Mouse (Mus musculus): ENCODE results near the gene Fam25c. TPM values are rescaled to one million over a fixed set of nuclear protein-coding genes. Genes with fewer than 3 reads are reported as not detected.
"Not testable (repeated sequence)": the region's sequence is repeated elsewhere in the genome, so short reads cannot be mapped to it uniquely, and the experiment has no call there.

Gene Fam25c
- total RNA-seq, 4 experiments from 2014 or later: not detected

GRCm38 (mm10) chr14:34327618-34328017, 27.6 kb downstream of the Fam25c start:
- no peak for DNase-seq (ENCODE audit: low spot score)

DNA sequence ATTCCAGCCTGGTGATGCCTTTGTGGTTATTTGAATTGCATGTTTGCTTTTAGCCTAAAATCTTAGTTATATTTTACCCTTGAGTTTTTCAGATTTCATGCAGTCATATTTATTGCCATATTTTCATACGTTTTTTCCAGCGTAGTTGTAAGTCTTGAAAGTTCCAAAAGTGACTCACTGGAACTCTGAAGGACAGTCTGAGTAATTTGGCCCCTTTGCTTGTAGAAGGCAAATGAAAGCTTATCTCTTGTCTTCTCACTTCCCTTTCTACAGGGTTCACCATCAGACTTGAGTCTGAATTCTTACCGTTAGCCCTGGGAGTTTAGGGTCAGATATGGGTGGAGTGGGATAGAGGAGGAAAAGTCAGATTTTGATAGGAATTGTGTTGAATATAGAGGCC, 28.6 kb downstream of the Fam25c start:
- no peak for DNase-seq (ENCODE audit: low spot score)

GRCm38 (mm10) chr14:34323576-34324085, 31.6 kb downstream of the Fam25c start:
- no peak for DNase-seq (ENCODE audit: low spot score)

DNA sequence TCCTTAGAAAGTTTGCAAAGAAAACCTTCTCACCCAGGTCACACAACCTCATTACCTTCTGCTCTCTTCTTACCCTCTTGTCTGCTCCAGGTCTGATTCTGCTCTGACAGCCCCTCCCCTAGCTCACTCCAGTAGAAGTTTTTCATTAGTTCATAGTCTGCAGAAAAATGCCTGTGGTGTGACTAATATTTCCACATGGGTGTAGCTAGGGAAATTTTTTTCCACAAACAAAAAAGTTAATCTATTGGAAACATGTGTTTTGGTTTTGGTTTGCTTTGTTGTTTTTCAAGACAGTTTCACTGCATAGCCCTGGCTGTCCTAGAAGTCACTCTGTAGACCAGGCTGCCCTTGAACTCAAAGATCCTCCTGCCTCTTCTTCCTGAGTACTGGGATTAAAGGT, 37.1 kb downstream of the Fam25c start:
- DNase-seq (ENCODE audit: low spot score): no peak

GRCm38 (mm10) chr14:34317431-34317830, 37.8 kb downstream of the Fam25c start:
- no peak for DNase-seq (ENCODE audit: low spot score)

DNA sequence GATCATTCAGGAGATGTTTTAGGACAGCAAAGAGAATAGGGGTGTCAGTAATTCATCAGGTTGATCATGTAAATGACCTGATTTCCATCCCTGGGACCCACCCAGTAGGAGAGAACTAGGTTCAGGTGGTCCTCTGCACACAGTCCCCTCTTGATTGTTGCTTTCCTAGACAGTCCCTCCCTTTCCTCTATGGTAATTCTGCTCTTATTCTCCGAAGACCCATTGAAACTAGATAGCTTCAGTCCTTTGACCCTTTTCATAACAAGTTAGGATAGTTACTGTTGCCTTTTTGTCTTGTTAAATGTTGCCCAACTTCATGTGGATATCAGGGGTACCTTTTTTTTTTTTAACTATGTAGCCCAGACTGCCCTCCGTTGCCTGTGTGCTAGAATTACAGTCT, 38.9 kb downstream of the Fam25c start:
- no peak for DNase-seq (ENCODE audit: low spot score)

DNA sequence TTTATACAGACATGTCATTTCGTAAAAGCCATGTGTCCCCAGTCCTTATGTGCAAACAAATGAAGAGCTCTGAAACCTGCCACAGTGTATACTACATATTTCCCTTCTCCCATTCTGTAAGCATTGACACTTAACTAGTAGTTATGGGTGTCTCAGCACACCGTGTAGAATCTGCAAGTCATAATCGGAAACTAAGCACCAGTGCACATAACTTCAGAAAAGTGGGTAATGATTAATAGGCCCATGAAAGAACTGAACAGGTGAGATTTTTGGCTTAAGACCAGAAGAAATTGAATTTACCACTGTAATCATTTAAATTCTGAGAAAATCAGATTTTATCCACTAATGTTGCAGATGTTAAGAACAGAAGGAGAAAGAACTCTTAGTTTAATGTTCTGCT, 40.4 kb downstream of the Fam25c start:
- no peak for DNase-seq (ENCODE audit: low spot score)

GRCm38 (mm10) chr14:34314383-34314782, 40.9 kb downstream of the Fam25c start:
- DNase-seq (ENCODE audit: low spot score): not testable (repeated sequence)

DNA sequence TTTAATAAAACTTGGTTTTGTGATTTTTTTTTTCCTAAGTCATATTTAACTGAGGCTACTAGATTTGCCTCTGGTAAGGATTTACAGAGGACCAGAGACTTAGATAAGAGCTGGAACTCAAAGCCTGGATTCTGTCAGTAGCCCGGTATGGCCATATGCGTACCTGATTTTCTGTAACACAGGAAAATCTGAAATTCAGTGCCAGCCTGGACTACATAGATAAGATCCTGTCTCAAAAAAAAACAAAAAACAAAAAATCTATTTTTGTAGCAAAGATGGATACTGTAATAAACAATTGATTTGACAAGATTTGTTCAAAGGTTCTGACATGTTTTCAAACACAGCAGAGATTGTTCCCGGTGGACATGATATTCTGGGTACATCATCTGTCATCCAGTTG, 41.6 kb downstream of the Fam25c start:
- no peak for DNase-seq (ENCODE audit: low spot score)

- no peak for DNase-seq (ENCODE audit: low spot score)
These were observed 42.7 kb downstream of the Fam25c start for GRCm38 (mm10) chr14:34312339-34313048.

DNA sequence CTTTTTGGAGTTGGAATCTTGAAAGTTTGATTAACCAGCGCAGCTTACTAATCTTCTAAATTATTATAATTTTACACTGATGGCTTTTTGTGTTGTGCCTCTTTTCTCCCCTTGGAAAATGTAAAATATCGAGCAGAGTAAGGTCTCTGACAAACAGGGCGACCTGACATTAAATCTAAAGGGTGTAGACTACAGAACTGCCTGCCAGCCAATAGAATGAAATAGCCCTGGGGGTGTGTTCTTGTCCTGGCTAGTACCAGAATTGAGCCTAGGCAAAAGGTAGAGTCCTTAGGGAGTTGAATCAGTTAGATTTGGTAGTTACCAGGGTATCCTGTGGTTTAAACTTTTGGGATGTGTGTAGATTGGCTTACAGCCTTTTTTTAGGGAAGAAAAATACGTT, 43.5 kb downstream of the Fam25c start:
- DNase-seq (ENCODE audit: low spot score): no peak

DNA sequence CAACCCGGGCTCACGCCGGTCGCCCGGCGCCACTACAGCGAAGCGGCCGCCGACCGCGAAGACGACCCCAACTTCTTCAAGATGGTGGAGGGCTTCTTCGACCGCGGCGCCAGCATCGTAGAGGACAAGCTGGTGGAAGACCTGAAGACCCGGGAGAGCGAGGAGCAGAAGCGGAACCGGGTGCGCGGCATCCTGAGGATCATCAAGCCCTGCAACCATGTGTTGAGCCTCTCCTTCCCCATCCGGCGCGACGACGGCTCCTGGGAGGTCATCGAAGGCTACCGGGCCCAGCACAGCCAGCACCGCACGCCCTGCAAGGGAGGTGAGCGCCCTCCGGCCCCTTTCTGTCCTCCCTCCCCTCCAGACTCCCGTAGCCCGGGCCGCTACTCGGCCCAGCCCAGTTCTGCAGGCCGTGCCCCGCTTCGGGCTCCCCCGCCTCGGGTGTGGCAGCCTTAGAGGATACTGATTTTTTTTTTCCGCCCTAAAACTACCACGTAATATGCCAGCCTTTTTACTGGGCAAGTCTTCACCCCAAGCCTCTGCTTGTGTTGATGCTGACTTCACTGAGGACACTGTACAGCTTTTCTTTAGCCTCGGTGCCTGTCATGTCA, 44.1 kb downstream of the Fam25c start:
- DNase-seq (ENCODE audit: low spot score): peak; percentile 55

- peak; percentile 92 for DNase-seq (ENCODE audit: low spot score)
These were observed 44.8 kb downstream of the Fam25c start, which contains the start of the genes Shld2 and Glud1 for GRCm38 (mm10) chr14:34310234-34310965. Gene Shld2, minus strand, starts transcription at chr14:34310493. Gene Glud1, plus strand, starts transcription at chr14:34310727.

GRCm38 (mm10) chr14:34309907-34310233, 45.4 kb downstream of the Fam25c start:
- no peak for DNase-seq (ENCODE audit: low spot score)

- no peak for DNase-seq (ENCODE audit: low spot score)
These were observed 46.0 kb downstream of the Fam25c start for GRCm38 (mm10) chr14:34309266-34309665.

GRCm38 (mm10) chr14:34303265-34303680, 52.0 kb downstream of the Fam25c start:
- no peak for DNase-seq (ENCODE audit: low spot score)

GRCm38 (mm10) chr14:34302681-34303242, 52.5 kb downstream of the Fam25c start:
- DNase-seq (ENCODE audit: low spot score): no peak

Other genes with a start within 250 kb of the Fam25c start
- under 1 TPM; 0.09 to 0.28 (median 0.18) TPM for gene Npy4r, start 202.9 kb downstream of the Fam25c start, total RNA-seq (2022)
- under 1 TPM; 0.08 to 0.29 (median 0.09) TPM for gene Gprin2, start 153.8 kb downstream of the Fam25c start, total RNA-seq (2022)
- gene Syt15, start 135.8 kb downstream of the Fam25c start, total RNA-seq (2022): under 1 TPM; 0.47 to 0.66 (median 0.53) TPM
- 1 to 10 TPM; 6.3 to 8.8 (median 7.6) TPM for gene Shld2, start 44.9 kb downstream of the Fam25c start, total RNA-seq (2022)
- 100 to 1,000 TPM; 137 to 163 (median 150) TPM for gene Glud1, start 44.7 kb downstream of the Fam25c start, total RNA-seq (2022)
- 10 to 100 TPM; 12.6 to 19.4 (median 15.2) TPM for gene Sncg, start 19.4 kb upstream of the Fam25c start, total RNA-seq (2022)
- 10 to 100 TPM; 36.6 to 47.3 (median 43.5) TPM for gene Mmrn2, start 20.0 kb upstream of the Fam25c start, total RNA-seq (2022)
- gene Bmpr1a, start 147.9 kb upstream of the Fam25c start, total RNA-seq (2022): 10 to 100 TPM; 55.7 to 68.2 (median 59.4) TPM
- gene 9230112D13Rik, start 167.4 kb upstream of the Fam25c start, total RNA-seq (2022): not detected
- gene Ldb3, start 233.2 kb upstream of the Fam25c start, total RNA-seq (2022): 1,000 to 10,000 TPM; 1,077 to 1,246 (median 1,126) TPM
- gene Opn4, start 244.7 kb upstream of the Fam25c start, total RNA-seq (2022): 1 to 10 TPM; 1.7 to 2.5 (median 2.4) TPM